Mouse (Mus musculus) heart, embryonic 16.5 days (tissue): ENCODE measurements around the gene Cog5. TPM values are rescaled to one million over a fixed set of nuclear protein-coding genes. Genes with fewer than 3 reads are reported as not detected.

Experiments used
- ATAC-seq: fragments of 200-750 bp; cut with Nextera tagmentation; replicated peaks from 2 replicates; pipeline ENCODE4 v1.8.0; 2017; ENCODE audit warnings: moderate number of reproducible peaks; ENCODE audit not compliant: insufficient read depth, low FRiP score; ENCODE audit errors: extremely low read depth
- H3K27ac ChIP-seq: fragments of 300-500 bp; sonication (generic); 2 replicates; pipeline ENCODE4 v1.5.1; 2014; ENCODE audit warnings: mild to moderate bottlenecking, low read length, control low read depth, moderate library complexity
- H3K27me3 ChIP-seq: fragments of 300-500 bp; sonication (generic); 2 replicates; pipeline ENCODE4 v1.6.1; 2014; ENCODE audit warnings: low read length, mixed read lengths; ENCODE audit not compliant: control insufficient read depth, insufficient read depth
- H3K36me3 ChIP-seq: fragments of 300-500 bp; sonication (generic); 2 replicates; pipeline ENCODE4 v1.6.1; 2014; ENCODE audit not compliant: control insufficient read depth, insufficient read depth
- H3K4me1 ChIP-seq: fragments of 300-500 bp; sonication (generic); 2 replicates; pipeline ENCODE4 v1.6.1; 2014; ENCODE audit warnings: low read length, mixed read lengths; ENCODE audit not compliant: control insufficient read depth, insufficient read depth
- H3K4me2 ChIP-seq: fragments of 300-500 bp; sonication (generic); 2 replicates; pipeline ENCODE4 v1.6.1; 2014; ENCODE audit warnings: low read depth, mild to moderate bottlenecking, control low read depth, low read length
- H3K4me3 ChIP-seq: fragments of 300-500 bp; sonication (generic); 2 replicates; pipeline ENCODE4 v1.5.1; 2014; ENCODE audit warnings: mild to moderate bottlenecking, control low read depth, low read length
- H3K9ac ChIP-seq: fragments of 300-500 bp; sonication (generic); 2 replicates; pipeline ENCODE4 v1.6.1; 2014; ENCODE audit warnings: low read length, control low read depth
- H3K9me3 ChIP-seq: fragments of 300-500 bp; sonication (generic); replicated peaks from 2 replicates; pipeline ENCODE4 v1.6.1; 2016; ENCODE audit warnings: low read length; ENCODE audit not compliant: control insufficient read depth
- WGBS: fragments of 180-500 bp; shearing (Covaris S2); extraction: QIAGEN DNeasy Blood & Tissue Kit; methylation state at CpG from one replicate; pipeline ENCODE4 v1.1.7; 2014; 5-methylcytosine and 5-hydroxymethylcytosine counted together
- polyA plus RNA-seq: library from polyadenylated mRNA; unstranded; fragments of >200 nt; fragmentation: Nextera tagmentation; extraction: Ambion mirVana; gene quantifications from 2 replicates; pipeline ENCODE4 v1.2.1, GENCODE M21; 2015

Cog5 gene
- polyA plus RNA-seq, 1 experiment from 2014 or later = 27.3 TPM

DNA sequence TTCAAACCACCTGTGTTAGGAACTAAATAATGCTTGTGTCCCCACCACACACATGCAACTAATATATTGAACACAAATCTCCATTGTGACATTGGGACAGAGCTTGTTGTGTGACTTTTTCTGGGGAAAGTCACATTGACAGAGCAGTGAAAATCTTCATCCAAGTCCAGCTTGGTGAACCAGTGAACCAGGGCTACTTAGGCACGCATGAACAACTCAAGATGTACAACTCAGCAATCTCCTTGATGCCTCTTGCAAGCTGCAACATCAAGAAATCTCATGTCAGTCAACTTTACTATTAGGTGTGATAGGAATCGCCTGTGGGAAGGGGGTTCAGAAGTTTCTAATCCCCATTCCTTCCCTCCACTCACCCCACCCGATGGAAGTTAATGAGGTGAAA, 169.0 kb downstream of the Cog5 start:
- no peak overlapping the region for H3K27ac ChIP-seq
- no peaks in the 10 kb centered on the region for H3K27me3 ChIP-seq
- H3K9ac ChIP-seq = no peak overlapping the region
- ATAC-seq = no peak
- WGBS = 83% methylated on average over 3 of the region's 3 CpGs
- H3K36me3 ChIP-seq = no peaks in the 10 kb centered on the region
- H3K4me3 ChIP-seq = no peak overlapping the region
- peaks cover 11% of the 10 kb centered on the region for H3K4me1 ChIP-seq
- no peaks in the 10 kb centered on the region for H3K9me3 ChIP-seq
- H3K4me2 ChIP-seq = no peak overlapping the region

DNA sequence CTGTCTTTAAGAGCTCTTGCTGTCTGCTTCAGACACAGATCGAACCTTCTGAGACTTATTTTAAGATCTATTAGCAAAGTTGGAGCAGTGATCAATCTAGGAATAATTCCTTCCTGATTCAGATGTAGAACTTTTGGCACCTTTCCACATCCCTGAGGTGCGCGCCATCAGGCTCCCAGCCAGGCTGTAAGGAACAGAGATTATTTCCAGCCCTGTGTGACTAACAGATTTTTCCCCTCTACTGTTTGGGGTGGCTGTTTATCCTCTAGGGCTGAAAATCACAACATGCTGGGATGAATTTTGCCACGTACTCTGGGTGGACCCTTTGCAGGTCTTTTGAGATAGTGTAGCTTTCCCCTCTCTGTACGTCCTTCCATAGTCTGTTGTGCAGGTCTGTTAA, 170.2 kb downstream of the Cog5 start:
- ATAC-seq = no peak
- Histone ChIP-seq H3K36me3 (no peaks in the 10 kb centered on the region), H3K4me3 (no peak overlapping the region), H3K9me3 (no peaks in the 10 kb centered on the region), H3K9ac (no peak overlapping the region), H3K4me1 (peaks cover 11% of the 10 kb centered on the region), H3K4me2 (no peak overlapping the region), H3K27ac (0 out of 2 replicates have a peak overlapping the region, but pooled peaks have one; percentile 44), H3K27me3 (no peaks in the 10 kb centered on the region)
- 44% methylated on average over 5 of the region's 5 CpGs for WGBS

DNA sequence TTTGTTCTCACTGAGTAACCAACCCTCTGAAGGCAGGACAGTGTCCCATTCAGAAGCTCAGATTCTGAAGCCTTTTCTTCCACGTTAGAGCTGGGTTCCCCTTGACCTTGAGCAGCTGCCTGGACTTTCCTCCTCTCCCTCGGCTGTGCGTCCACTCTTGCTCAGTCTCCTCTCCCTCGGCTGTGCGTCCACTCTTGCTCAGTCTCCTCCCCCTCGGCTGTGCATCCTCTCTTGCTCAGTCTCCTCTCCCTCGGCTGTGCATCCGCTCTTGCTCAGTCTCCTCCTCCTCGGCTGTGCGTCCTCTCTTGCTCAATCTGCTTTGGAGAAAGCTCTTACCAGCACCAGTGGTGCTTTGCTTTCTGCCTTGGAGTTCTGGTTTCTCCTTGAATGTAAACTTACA, 171.2 kb downstream of the Cog5 start:
- peaks cover 11% of the 10 kb centered on the region for H3K4me1 ChIP-seq
- H3K27me3 ChIP-seq = no peaks in the 10 kb centered on the region
- no peak overlapping the region for H3K4me2 ChIP-seq
- H3K27ac ChIP-seq = no peak overlapping the region
- no peak overlapping the region for H3K9ac ChIP-seq
- no peaks in the 10 kb centered on the region for H3K9me3 ChIP-seq
- no peaks in the 10 kb centered on the region for H3K36me3 ChIP-seq
- no peak overlapping the region for H3K4me3 ChIP-seq
- WGBS = 61% methylated on average over 10 of the region's 10 CpGs
- ATAC-seq = no peak

DNA sequence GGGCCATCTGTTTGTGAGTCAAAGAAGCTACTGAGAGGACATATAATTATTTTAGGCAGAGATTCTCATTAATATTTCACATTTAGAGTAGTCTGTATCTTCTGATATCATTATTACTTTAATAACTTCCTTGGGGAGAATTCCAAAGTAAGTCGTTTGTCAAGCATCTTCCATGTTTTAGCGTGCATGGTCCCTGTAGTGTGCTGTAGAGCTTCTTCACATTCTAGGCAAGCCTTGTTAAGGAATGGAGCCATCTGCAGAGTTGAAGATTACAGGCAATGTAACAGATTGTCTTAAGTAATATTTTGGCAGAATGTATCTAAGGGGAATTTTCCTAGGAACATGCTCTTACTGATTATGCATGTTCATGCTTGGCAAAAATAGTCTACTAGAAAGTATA, 171.8 kb downstream of the Cog5 start:
- no peaks in the 10 kb centered on the region for H3K27me3 ChIP-seq
- ATAC-seq = no peak
- no peaks in the 10 kb centered on the region for H3K36me3 ChIP-seq
- 83% methylated on average over 2 of the region's 2 CpGs for WGBS
- H3K9me3 ChIP-seq = no peaks in the 10 kb centered on the region
- no peak overlapping the region for H3K4me3 ChIP-seq
- no peak overlapping the region for H3K9ac ChIP-seq
- no peak overlapping the region for H3K4me2 ChIP-seq
- H3K4me1 ChIP-seq = peaks cover 11% of the 10 kb centered on the region
- no peak overlapping the region for H3K27ac ChIP-seq

DNA sequence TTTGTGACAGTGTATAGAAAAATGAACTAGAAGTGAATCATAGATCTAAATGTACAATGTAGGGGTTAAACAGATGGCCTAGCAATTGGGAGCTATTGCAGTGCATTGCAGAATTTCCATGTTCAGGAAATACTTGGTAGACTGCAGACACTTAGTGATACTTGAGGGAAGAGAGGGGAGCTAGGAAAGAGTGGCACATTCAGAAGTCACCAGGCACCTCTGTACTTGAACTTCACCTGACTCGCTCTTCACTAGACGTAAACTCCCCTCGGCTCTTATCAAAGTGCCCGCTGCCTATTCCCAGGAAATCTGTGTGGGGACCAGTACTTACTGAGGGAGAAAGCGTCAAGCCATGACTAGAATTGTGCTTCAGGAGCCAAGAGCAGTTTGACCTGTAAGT, 180.8 kb downstream of the Cog5 start:
- Histone ChIP-seq H3K4me1 (no peaks in the 10 kb centered on the region), H3K9ac (no peak overlapping the region), H3K9me3 (no peaks in the 10 kb centered on the region), H3K4me3 (no peak overlapping the region), H3K27ac (no peak overlapping the region), H3K27me3 (no peaks in the 10 kb centered on the region), H3K4me2 (no peak overlapping the region), H3K36me3 (no peaks in the 10 kb centered on the region)
- ATAC-seq = no peak
- 62% methylated on average over 5 of the region's 5 CpGs for WGBS

DNA sequence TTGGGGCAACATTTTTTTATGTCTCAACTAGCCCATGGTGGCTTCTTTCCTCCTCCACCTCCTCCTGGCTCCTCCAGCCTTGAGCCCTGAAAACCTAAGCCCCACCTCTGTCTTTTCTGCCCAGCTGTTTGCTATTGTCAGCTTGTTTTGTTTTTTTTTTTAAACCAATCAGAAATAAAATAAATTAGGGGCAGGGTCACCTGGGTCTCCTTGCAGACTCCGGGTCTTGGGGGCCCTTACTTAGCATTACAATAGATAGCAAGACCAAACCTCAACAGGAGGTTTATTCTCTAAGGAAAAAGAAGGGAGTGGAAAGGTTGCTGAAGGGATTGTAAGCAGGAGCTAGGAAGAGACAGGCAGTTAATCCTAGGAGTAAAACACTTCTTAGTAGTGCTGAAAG, 181.5 kb downstream of the Cog5 start:
- WGBS = 33% methylated on average over 1 of the region's 1 CpGs
- ATAC-seq = no peak
- Histone ChIP-seq H3K36me3 (no peaks in the 10 kb centered on the region), H3K27ac (no peak overlapping the region), H3K4me2 (no peak overlapping the region), H3K4me3 (no peak overlapping the region), H3K9ac (no peak overlapping the region), H3K9me3 (no peaks in the 10 kb centered on the region), H3K4me1 (no peaks in the 10 kb centered on the region), H3K27me3 (no peaks in the 10 kb centered on the region)

DNA sequence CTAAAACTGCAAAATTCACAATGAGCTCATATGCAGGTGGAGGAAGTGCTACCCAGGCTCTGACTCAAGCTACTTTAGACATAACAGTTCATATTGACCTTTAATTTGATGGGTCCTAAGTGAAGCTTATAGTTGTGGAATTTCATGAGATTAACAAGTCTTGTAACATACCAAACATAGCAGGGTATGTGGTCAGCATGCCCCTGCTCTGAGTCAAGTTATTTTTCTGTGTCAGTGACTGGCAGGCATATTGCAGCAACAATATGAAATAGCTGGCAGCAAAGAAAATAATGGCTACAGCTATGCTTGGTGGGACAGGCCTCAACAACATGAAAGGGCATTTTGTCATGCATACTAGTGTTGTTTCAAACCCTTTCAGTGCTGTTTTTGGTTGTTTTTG, 183.9 kb downstream of the Cog5 start:
- Histone ChIP-seq H3K9ac (no peak overlapping the region), H3K4me2 (no peak overlapping the region), H3K4me1 (no peaks in the 10 kb centered on the region), H3K27me3 (no peaks in the 10 kb centered on the region), H3K9me3 (peaks cover 2% of the 10 kb centered on the region; the same call in 1 of the 2 replicates), H3K36me3 (peaks cover 8% of the 10 kb centered on the region; the same call in 1 of the 2 replicates), H3K27ac (no peak overlapping the region), H3K4me3 (no peak overlapping the region)
- no peak for ATAC-seq

DNA sequence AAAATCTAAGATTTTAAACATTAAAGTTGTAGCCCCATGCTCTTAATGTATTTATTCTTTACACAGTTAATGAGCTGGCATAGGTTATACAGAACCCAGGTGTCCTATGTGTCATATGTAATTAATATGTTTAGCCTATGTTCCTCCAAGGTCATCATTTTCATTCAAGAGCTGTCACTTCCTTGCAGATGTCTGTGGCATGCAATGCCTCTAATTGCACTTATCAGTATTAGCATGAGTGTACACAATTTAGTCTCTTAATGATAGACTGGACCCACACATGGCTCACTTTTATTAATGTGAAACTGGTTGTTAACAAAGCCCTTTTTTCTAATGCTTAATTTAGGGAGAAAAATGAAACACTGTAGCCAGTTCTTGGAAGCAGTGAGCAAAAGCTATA, 184.6 kb downstream of the Cog5 start:
- Histone ChIP-seq H3K4me2 (no peak overlapping the region), H3K4me3 (no peak overlapping the region), H3K36me3 (peaks cover 8% of the 10 kb centered on the region; the same call in 1 of the 2 replicates), H3K27me3 (no peaks in the 10 kb centered on the region), H3K4me1 (no peaks in the 10 kb centered on the region), H3K9ac (no peak overlapping the region), H3K9me3 (peaks cover 2% of the 10 kb centered on the region; the same call in 1 of the 2 replicates), H3K27ac (no peak overlapping the region)
- no peak for ATAC-seq

DNA sequence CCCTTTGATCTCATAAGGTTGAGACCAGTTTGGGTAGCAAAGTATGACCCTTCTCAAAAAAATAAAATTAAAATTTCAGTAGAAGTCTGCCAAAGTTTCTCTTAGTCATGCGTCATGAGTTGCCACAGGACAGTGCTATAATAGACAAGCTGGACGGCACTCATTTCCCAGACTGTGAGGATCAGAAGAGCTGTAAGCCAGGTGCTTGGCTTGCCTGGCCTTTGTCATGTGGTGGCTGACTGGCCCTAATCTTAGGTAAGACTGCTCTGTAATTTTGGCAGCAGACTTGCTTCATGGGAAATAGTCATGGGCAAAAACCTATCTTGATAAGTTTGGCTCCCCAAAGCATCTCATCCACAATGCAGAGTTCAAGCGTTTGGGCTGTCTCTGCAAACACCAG, 191.4 kb downstream of the Cog5 start:
- H3K9me3 ChIP-seq = peaks cover 2% of the 10 kb centered on the region; the same call in 1 of the 2 replicates
- peaks cover 8% of the 10 kb centered on the region; the same call in 1 of the 2 replicates for H3K36me3 ChIP-seq
- no peak overlapping the region for H3K4me3 ChIP-seq
- H3K4me1 ChIP-seq = peaks cover 8% of the 10 kb centered on the region; the same call in 1 of the 2 replicates
- H3K27ac ChIP-seq = no peak overlapping the region
- no peak overlapping the region for H3K4me2 ChIP-seq
- WGBS = 70% methylated on average over 3 of the region's 3 CpGs
- H3K9ac ChIP-seq = no peak overlapping the region
- no peaks in the 10 kb centered on the region for H3K27me3 ChIP-seq
- no peak for ATAC-seq
